Mouse (Mus musculus) intestine, postnatal 0 days (tissue): ENCODE measurements around the gene Ube2e2. TPM values are rescaled to one million over a fixed set of nuclear protein-coding genes. Genes with fewer than 3 reads are reported as not detected.
"Not testable (repeated sequence)": the region's sequence is repeated elsewhere in the genome, so short reads cannot be mapped to it uniquely, and the experiment has no call there.

Experiments used
- ATAC-seq: fragments of 200-750 bp; cut with Nextera tagmentation; 2 replicates; pipeline ENCODE4 v1.8.0; 2017; ENCODE audit warnings: mild to moderate bottlenecking, moderate TSS enrichment, moderate library complexity
- H3K27ac ChIP-seq: fragments of 300-500 bp; sonication (generic); 2 replicates; pipeline ENCODE4 v1.5.1; 2014; ENCODE audit warnings: mild to moderate bottlenecking, low read depth, low read length, moderate library complexity
- H3K27me3 ChIP-seq: fragments of 300-500 bp; sonication (generic); replicated peaks from 2 replicates; pipeline ENCODE4 v1.6.1; 2014; ENCODE audit warnings: low read length, mixed read lengths; ENCODE audit not compliant: control insufficient read depth, insufficient read depth
- H3K36me3 ChIP-seq: fragments of 300-500 bp; sonication (generic); 2 replicates; pipeline ENCODE4 v1.6.1; 2014; ENCODE audit warnings: mild to moderate bottlenecking, moderate library complexity; ENCODE audit not compliant: control insufficient read depth, insufficient read depth
- H3K4me1 ChIP-seq: fragments of 300-500 bp; sonication (generic); replicated peaks from 2 replicates; pipeline ENCODE4 v1.6.1; 2014; ENCODE audit warnings: antibody characterized with exemption, low read length, mixed read lengths; ENCODE audit not compliant: control insufficient read depth, insufficient read depth
- H3K4me2 ChIP-seq: fragments of 300-500 bp; sonication (generic); replicated peaks from 2 replicates; pipeline ENCODE4 v1.6.1; 2014; ENCODE audit warnings: low read depth, mild to moderate bottlenecking, moderate library complexity
- H3K4me3 ChIP-seq: fragments of 300-500 bp; sonication (generic); 2 replicates; pipeline ENCODE4 v1.5.1; 2014; ENCODE audit warnings: low read depth, low read length
- H3K9ac ChIP-seq: fragments of 300-500 bp; sonication (generic); 2 replicates; pipeline ENCODE4 v1.6.1; 2014; ENCODE audit warnings: mild to moderate bottlenecking, low read depth, low read length
- H3K9me3 ChIP-seq: fragments of 300-500 bp; sonication (generic); 2 replicates; pipeline ENCODE4 v1.6.1; 2016; ENCODE audit warnings: mixed run types; ENCODE audit not compliant: control insufficient read depth
- CTCF ChIP-seq: sonication (generic); IDR thresholded peaks from 2 replicates; pipeline ENCODE4 v1.5.1; 2016; ENCODE audit warnings: low read depth, mild to moderate bottlenecking, control low read depth, antibody characterized with exemption, moderate library complexity
- WGBS: fragments of 180-500 bp; shearing (Covaris S2); extraction: QIAGEN DNeasy Blood & Tissue Kit; methylation state at CpG from one replicate; pipeline ENCODE4 v1.1.7; 2014; 5-methylcytosine and 5-hydroxymethylcytosine counted together
- polyA plus RNA-seq: library from polyadenylated mRNA; unstranded; fragments of >200 nt; fragmentation: Nextera tagmentation; extraction: Ambion mirVana; gene quantifications from 2 replicates; pipeline ENCODE4 v1.2.1, GENCODE M21; 2015

Ube2e2 gene
- polyA plus RNA-seq, 1 experiment from 2014 or later = 52.3 TPM

GRCm38 (mm10) chr14:18715529-18715928, 178.5 kb downstream of the Ube2e2 start:
- no peak for ATAC-seq
- H3K27ac ChIP-seq = no peak overlapping the region
- no peak overlapping the region for H3K9ac ChIP-seq
- H3K9me3 ChIP-seq = peaks cover under 1% of the 10 kb centered on the region; the same call in 1 of the 2 replicates
- no peaks in the 10 kb centered on the region for H3K27me3 ChIP-seq
- no peak overlapping the region for H3K4me2 ChIP-seq
- WGBS = 48% methylated on average over 1 of the region's 1 CpGs
- no peak for TF ChIP-seq CTCF
- H3K36me3 ChIP-seq = no peaks in the 10 kb centered on the region
- no peak overlapping the region for H3K4me3 ChIP-seq
- no peaks in the 10 kb centered on the region for H3K4me1 ChIP-seq

- H3K4me2 ChIP-seq = no peak overlapping the region
- no peak overlapping the region for H3K9ac ChIP-seq
- no peak for TF ChIP-seq CTCF
- H3K27me3 ChIP-seq = no peaks in the 10 kb centered on the region
- no peaks in the 10 kb centered on the region for H3K4me1 ChIP-seq
- WGBS = 49% methylated on average over 4 of the region's 4 CpGs
- no peaks in the 10 kb centered on the region for H3K36me3 ChIP-seq
- H3K27ac ChIP-seq = no peak overlapping the region
- H3K4me3 ChIP-seq = no peak overlapping the region
- no peaks in the 10 kb centered on the region for H3K9me3 ChIP-seq
- no peak for ATAC-seq
Measured at GRCm38 (mm10) chr14:18697662-18698225, 196.3 kb downstream of the Ube2e2 start.

GRCm38 (mm10) chr14:18696418-18696817, 197.6 kb downstream of the Ube2e2 start:
- not testable (repeated sequence) for H3K36me3 ChIP-seq, H3K4me1 ChIP-seq, H3K9ac ChIP-seq, H3K27ac ChIP-seq, H3K9me3 ChIP-seq, ATAC-seq, H3K4me2 ChIP-seq, H3K27me3 ChIP-seq, H3K4me3 ChIP-seq

GRCm38 (mm10) chr14:18678121-18678836, 215.8 kb downstream of the Ube2e2 start:
- ATAC-seq = no peak
- H3K4me2 ChIP-seq = no peak overlapping the region
- H3K9me3 ChIP-seq = no peaks in the 10 kb centered on the region
- no peak overlapping the region for H3K9ac ChIP-seq
- no peaks in the 10 kb centered on the region for H3K4me1 ChIP-seq
- H3K4me3 ChIP-seq = no peak overlapping the region
- TF ChIP-seq CTCF = no peak
- H3K27ac ChIP-seq = no peak overlapping the region
- no peaks in the 10 kb centered on the region for H3K36me3 ChIP-seq
- WGBS = 50% methylated on average over 3 of the region's 3 CpGs
- no peaks in the 10 kb centered on the region for H3K27me3 ChIP-seq

- H3K4me3 ChIP-seq = no peak overlapping the region
- H3K4me2 ChIP-seq = no peak overlapping the region
- TF ChIP-seq CTCF = no peak
- 88% methylated on average over 8 of the region's 8 CpGs for WGBS
- H3K9ac ChIP-seq = no peak overlapping the region
- no peaks in the 10 kb centered on the region for H3K36me3 ChIP-seq
- H3K9me3 ChIP-seq = no peaks in the 10 kb centered on the region
- no peak for ATAC-seq
- no peaks in the 10 kb centered on the region for H3K4me1 ChIP-seq
- no peaks in the 10 kb centered on the region for H3K27me3 ChIP-seq
- H3K27ac ChIP-seq = no peak overlapping the region
Measured at GRCm38 (mm10) chr14:18670712-18671111, 223.4 kb downstream of the Ube2e2 start.

GRCm38 (mm10) chr14:18669301-18669935, 224.6 kb downstream of the Ube2e2 start:
- WGBS = 97% methylated on average over 2 of the region's 2 CpGs
- Histone ChIP-seq H3K36me3 (no peaks in the 10 kb centered on the region), H3K9me3 (no peaks in the 10 kb centered on the region), H3K4me2 (no peak overlapping the region), H3K27me3 (no peaks in the 10 kb centered on the region), H3K4me1 (no peaks in the 10 kb centered on the region), H3K9ac (no peak overlapping the region), H3K27ac (no peak overlapping the region), H3K4me3 (no peak overlapping the region)
- TF ChIP-seq CTCF = no peak
- no peak for ATAC-seq

- not testable (repeated sequence) for H3K9ac ChIP-seq, H3K4me1 ChIP-seq, H3K4me3 ChIP-seq, ATAC-seq, H3K36me3 ChIP-seq, H3K4me2 ChIP-seq, H3K27me3 ChIP-seq, H3K9me3 ChIP-seq, H3K27ac ChIP-seq
- 94% methylated on average over 3 of the region's 4 CpGs for WGBS
Measured at GRCm38 (mm10) chr14:18668309-18668708, 225.8 kb downstream of the Ube2e2 start.
